In the genomic region with DNA sequence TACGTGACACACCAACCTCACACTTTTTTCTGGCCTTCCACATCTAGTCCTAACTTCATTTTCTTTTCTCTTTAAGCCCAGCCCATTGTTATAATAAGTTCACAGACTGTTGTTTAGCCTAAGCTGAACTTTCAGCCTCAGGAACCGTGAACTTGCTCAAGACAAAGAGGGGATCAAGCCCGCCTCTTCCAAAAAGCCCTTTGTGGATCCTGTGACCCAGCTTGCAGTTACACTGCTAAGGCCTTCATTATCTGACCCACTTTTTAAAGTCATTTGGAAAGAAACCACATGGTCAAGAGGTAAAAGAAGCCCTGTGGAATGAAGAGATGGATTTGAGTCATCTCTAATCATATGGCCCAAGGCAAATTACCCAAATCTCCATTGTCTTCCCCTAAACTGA, we compare ENCODE assay signal across 9 mouse cellular contexts. TPM values are rescaled to one million over a fixed set of nuclear protein-coding genes. Genes with fewer than 3 reads are reported as not detected.
A peak's percentile ranks its signal among the peaks of the same experiment; 100 is the strongest.
DNase-seq lines count a peak whose midpoint lies in the region; ATAC-seq lines count a peak whose summit lies in the region.
"Had no signal": no experiment of that assay in that cellular context is flagged by ENCODE, and none has a peak within 500 bp of the region (broad histone marks: within the 10 kb centered on the region; RNA-seq: fewer than 3 reads in every experiment).

No protein-coding gene starts in this region.

- H3K9ac ChIP-seq in intestine, embryonic 14.5 days (ENCODE audit: low read length) = no peak overlapping the region
- no peak overlapping the region for H3K9ac ChIP-seq in intestine, embryonic 16.5 days (ENCODE audit: low read depth, low read length)
- H3K9ac ChIP-seq in embryonic facial prominence, embryonic 13.5 days = no peak overlapping the region
- no peak overlapping the region for H3K9ac ChIP-seq in limb, embryonic 15.5 days

- no peak for DNase-seq in intestine, embryonic 14.5 days (ENCODE audit: low spot score)
- peak; percentile 23 for DNase-seq in 3T3-L1 (ENCODE audit: low read depth, low spot score)
- DNase-seq in urinary bladder, postnatal 14 days (ENCODE audit: low spot score) = no peak
- no peak for DNase-seq in layer of hippocampus, postnatal 10 days (ENCODE audit: low spot score in 2 of 2)
- DNase-seq: liver, postnatal 0 days had no signal

- peak overlapping the region; percentile 94 for H3K4me2 ChIP-seq in intestine, embryonic 14.5 days (ENCODE audit: low read length)
- H3K4me2 ChIP-seq in intestine, embryonic 16.5 days (ENCODE audit: low read depth, low read length) = no peak overlapping the region
- H3K4me2 ChIP-seq in embryonic facial prominence, embryonic 13.5 days = peak overlapping the region; percentile 82; the same call in 1 of the 2 replicates
- H3K4me2 ChIP-seq in limb, embryonic 15.5 days = no peak overlapping the region

- H3K9me3 ChIP-seq in intestine, embryonic 14.5 days (ENCODE audit: control insufficient read depth, low read length) = no peaks in the 10 kb centered on the region
- no peaks in the 10 kb centered on the region for H3K9me3 ChIP-seq in intestine, embryonic 16.5 days (ENCODE audit: control insufficient read depth, low read length)
- H3K9me3 ChIP-seq in embryonic facial prominence, embryonic 13.5 days = no peaks in the 10 kb centered on the region
- H3K9me3 ChIP-seq in limb, embryonic 15.5 days = no peaks in the 10 kb centered on the region

- no peak overlapping the region for H3K4me3 ChIP-seq in intestine, embryonic 14.5 days (ENCODE audit: low read depth, low read length)
- H3K4me3 ChIP-seq in intestine, embryonic 16.5 days (ENCODE audit: low read length) = no peak overlapping the region
- H3K4me3 ChIP-seq in embryonic facial prominence, embryonic 13.5 days = no peak overlapping the region; the same call in 1 of the 2 replicates
- 0 out of 2 replicates have a peak overlapping the region, but pooled peaks have one; percentile 79 for H3K4me3 ChIP-seq in limb, embryonic 15.5 days

- peak overlapping the region; percentile 43; the same call in 1 of the 2 replicates for H3K27ac ChIP-seq in intestine, embryonic 14.5 days (ENCODE audit: low read depth)
- H3K27ac ChIP-seq in intestine, embryonic 16.5 days (ENCODE audit: low read length) = no peak overlapping the region
- peak overlapping the region; percentile 100 for H3K27ac ChIP-seq in embryonic facial prominence, embryonic 13.5 days
- H3K27ac ChIP-seq in limb, embryonic 15.5 days = peak overlapping the region; percentile 98; the same call in 1 of the 2 replicates

- 87% methylated on average over 3 of the region's 3 CpGs for WGBS in intestine, embryonic 14.5 days
- WGBS in intestine, embryonic 16.5 days = 76% methylated on average over 3 of the region's 3 CpGs
- 76% methylated on average over 3 of the region's 3 CpGs for WGBS in embryonic facial prominence, embryonic 13.5 days
- 84% methylated on average over 3 of the region's 3 CpGs for WGBS in limb, embryonic 15.5 days

- H3K4me1 ChIP-seq in intestine, embryonic 14.5 days (replicated peaks; ENCODE audit: control insufficient read depth, insufficient read depth, low read length) = peaks cover 18% of the 10 kb centered on the region
- H3K4me1 ChIP-seq in intestine, embryonic 16.5 days (ENCODE audit: control insufficient read depth, insufficient read depth, low read length) = peaks cover 5% of the 10 kb centered on the region; the same call in 1 of the 2 replicates
- peaks cover 19% of the 10 kb centered on the region for H3K4me1 ChIP-seq in embryonic facial prominence, embryonic 13.5 days
- H3K4me1 ChIP-seq in limb, embryonic 15.5 days = peaks cover 16% of the 10 kb centered on the region

- ATAC-seq in intestine, embryonic 14.5 days (replicated peaks; ENCODE audit: low FRiP score, low TSS enrichment, low read depth) = no peak
- ATAC-seq in intestine, embryonic 16.5 days = no peak
- no peak for ATAC-seq in embryonic facial prominence, embryonic 13.5 days (ENCODE audit: insufficient number of reproducible peaks, insufficient read depth, low FRiP score, low TSS enrichment, low read depth)
- no peak for ATAC-seq in limb, embryonic 15.5 days (ENCODE audit: insufficient number of reproducible peaks, low FRiP score, low TSS enrichment, low read depth)
- no peak for ATAC-seq in cerebellum, adult (ENCODE audit: insufficient number of reproducible peaks, low FRiP score, low TSS enrichment)

- H3K36me3 ChIP-seq in intestine, embryonic 14.5 days (ENCODE audit: control insufficient read depth, insufficient read depth, low read length) = peaks cover 6% of the 10 kb centered on the region; the same call in 1 of the 2 replicates
- no peaks in the 10 kb centered on the region for H3K36me3 ChIP-seq in intestine, embryonic 16.5 days (ENCODE audit: control insufficient read depth, insufficient read depth, low read length)
- peaks cover 9% of the 10 kb centered on the region for H3K36me3 ChIP-seq in embryonic facial prominence, embryonic 13.5 days
- H3K36me3 ChIP-seq in limb, embryonic 15.5 days = no peaks in the 10 kb centered on the region

- H3K27me3 ChIP-seq in intestine, embryonic 14.5 days (replicated peaks; ENCODE audit: control insufficient read depth, insufficient read depth, low read length) = no peaks in the 10 kb centered on the region
- H3K27me3 ChIP-seq in intestine, embryonic 16.5 days (replicated peaks; ENCODE audit: control insufficient read depth, insufficient read depth, low read length) = no peaks in the 10 kb centered on the region
- no peaks in the 10 kb centered on the region for H3K27me3 ChIP-seq in embryonic facial prominence, embryonic 13.5 days
- no peaks in the 10 kb centered on the region for H3K27me3 ChIP-seq in limb, embryonic 15.5 days

RNA-seq across cellular contexts. Expression of a gene that starts 19.0 kb away (rescaled TPM):
- 89.3 and 105 TPM in 2 replicates for polyA plus RNA-seq in intestine, embryonic 14.5 days (2014; fragmentation: Nextera tagmentation; extraction: Ambion mirVana)
- polyA plus RNA-seq in intestine, embryonic 16.5 days (2015; fragmentation: Nextera tagmentation; extraction: Ambion mirVana) = 55.5 and 62.2 TPM in 2 replicates
- 122 and 131 TPM in 2 replicates for polyA plus RNA-seq in embryonic facial prominence, embryonic 13.5 days (2015; fragmentation: Nextera tagmentation; extraction: Ambion mirVana)
- polyA plus RNA-seq in limb, embryonic 15.5 days (2015; fragmentation: Nextera tagmentation; extraction: Ambion mirVana) = 90.1 and 91.6 TPM in 2 replicates
- 10 to 100 TPM; 33.0 to 33.1 TPM for total RNA-seq in layer of hippocampus, postnatal 10 days (2021)

Comparison
In these comparisons a context has a peak if more than half of its experiments do, and no peak if none do; other contexts are left out.
1. H3K4me2 ChIP-seq: peak in intestine, embryonic 14.5 days (single experiment) and embryonic facial prominence, embryonic 13.5 days (single experiment); none in intestine, embryonic 16.5 days (single experiment) and limb, embryonic 15.5 days (single experiment).